Mouse (Mus musculus): ENCODE measurements at regions not wholly inside any gene's neighbourhood (a gene's known extent, or its start where the extent isn't known, plus 50 kb on each side); places are given as distances from the start of the nearest gene placed in this dataset.

DNA sequence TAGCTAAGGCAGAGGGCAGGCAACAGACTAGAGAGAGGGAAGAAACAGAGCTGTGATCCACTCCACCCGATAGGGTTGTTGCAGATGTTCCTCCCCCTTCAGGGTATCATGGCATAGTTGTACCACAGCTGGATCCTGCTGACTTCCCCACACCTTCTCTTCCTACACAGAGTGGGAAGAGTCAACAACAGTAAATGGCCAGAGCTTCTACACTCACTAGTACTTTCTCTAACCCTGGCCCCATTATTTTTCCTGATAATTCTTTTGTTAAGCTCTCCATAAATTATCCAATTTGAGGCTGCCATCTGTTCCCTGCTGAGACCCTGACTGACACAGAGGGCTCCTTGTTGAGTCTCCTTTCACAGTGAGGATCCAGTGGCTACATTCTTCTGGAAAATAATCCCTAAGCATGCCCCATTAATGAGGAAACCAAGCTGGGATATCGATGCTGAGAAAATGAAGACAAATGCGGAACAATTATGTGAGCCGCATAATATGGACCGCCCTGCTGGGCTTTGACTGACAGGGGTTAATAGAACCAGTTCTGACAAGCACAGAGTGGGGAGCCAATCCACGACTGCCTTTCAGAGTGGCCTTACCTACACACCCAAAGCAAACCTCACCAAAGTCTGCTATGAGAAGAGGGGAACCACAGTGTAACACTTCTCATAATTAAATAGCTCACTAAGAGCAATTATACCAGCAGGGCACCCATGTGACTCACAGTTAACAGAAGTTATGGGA, 537.7 kb upstream of the Jmjd1c start:
- Histone ChIP-seq H3K27me3 (replicated peaks) (no peaks in the 10 kb centered on the region), H3K9me3 (no peaks in the 10 kb centered on the region), H3K4me2 (no peak overlapping the region), H3K4me1 (no peaks in the 10 kb centered on the region), H3K36me3 (no peaks in the 10 kb centered on the region), H3K27ac (no peak overlapping the region), H3K4me3 (replicated peaks) (no peak overlapping the region), H3K9ac (no peak overlapping the region)
- WGBS = 70% methylated on average over 6 of the region's 6 CpGs
- ATAC-seq (ENCODE audit: insufficient read depth, low FRiP score, low read depth) = no peak

DNA sequence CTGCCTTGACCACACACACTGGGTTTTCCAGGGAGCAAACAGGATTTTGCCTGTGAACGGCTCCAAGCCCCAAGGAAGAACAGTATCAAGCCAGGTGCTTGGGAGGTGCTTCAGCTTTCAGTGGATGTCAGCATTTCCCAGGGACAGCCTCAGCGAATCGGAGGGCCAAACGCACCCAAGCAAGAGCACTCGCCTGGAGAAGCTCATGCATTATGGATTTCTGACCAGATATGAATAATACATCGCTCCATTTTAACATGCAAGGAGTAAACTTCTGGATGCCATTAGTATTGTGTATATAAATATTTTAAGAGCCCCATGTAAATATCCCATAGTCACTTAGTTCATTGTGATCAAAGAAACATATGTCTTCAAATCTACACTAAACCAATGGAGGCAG, 530.6 kb upstream of the Jmjd1c start:
- Histone ChIP-seq H3K27ac (no peak overlapping the region), H3K4me3 (replicated peaks) (no peak overlapping the region), H3K4me1 (no peaks in the 10 kb centered on the region), H3K27me3 (replicated peaks) (no peaks in the 10 kb centered on the region), H3K9ac (no peak overlapping the region), H3K36me3 (no peaks in the 10 kb centered on the region), H3K4me2 (no peak overlapping the region), H3K9me3 (no peaks in the 10 kb centered on the region)
- 82% methylated on average over 6 of the region's 6 CpGs for WGBS
- no peak for ATAC-seq (ENCODE audit: insufficient read depth, low FRiP score, low read depth)

DNA sequence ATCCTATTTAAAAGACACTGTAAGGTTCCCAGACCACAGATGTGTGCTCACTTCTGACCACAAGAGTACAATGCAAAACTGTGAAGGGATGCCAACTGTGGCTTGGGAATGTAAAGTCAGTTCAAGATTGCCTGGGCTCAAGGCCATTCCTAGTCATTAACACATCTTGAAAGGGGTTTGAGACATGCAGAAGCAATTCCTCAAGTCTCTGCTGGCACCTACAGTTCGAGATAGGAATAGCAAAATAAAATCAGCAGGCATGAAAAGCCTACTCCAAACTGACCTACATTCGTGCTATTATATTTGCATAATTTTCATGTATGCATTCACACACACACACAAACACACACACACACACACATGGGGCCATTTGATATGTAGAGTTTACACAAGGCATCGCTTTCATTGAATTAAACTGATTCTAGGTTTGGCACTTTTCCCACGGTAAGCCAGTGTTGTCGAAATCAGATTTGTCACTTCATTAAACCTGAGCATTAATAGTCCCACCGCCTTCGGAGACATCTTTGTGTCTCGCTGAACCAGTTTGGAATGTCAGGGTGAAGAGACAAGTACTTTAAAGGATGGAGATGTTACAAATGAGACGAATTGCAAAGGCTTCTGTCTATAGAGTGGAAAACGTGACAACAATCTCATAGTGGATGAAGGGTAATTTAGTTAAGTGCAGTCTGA, 520.9 kb upstream of the Jmjd1c start:
- no peak overlapping the region for H3K9ac ChIP-seq
- ATAC-seq (ENCODE audit: insufficient read depth, low FRiP score, low read depth) = no peak
- no peaks in the 10 kb centered on the region for H3K27me3 ChIP-seq (replicated peaks)
- H3K4me3 ChIP-seq (replicated peaks) = no peak overlapping the region
- no peaks in the 10 kb centered on the region for H3K36me3 ChIP-seq
- no peak overlapping the region for H3K4me2 ChIP-seq
- no peak overlapping the region for H3K27ac ChIP-seq
- no peaks in the 10 kb centered on the region for H3K4me1 ChIP-seq
- H3K9me3 ChIP-seq = no peaks in the 10 kb centered on the region
- WGBS = 47% methylated on average over 10 of the region's 10 CpGs

DNA sequence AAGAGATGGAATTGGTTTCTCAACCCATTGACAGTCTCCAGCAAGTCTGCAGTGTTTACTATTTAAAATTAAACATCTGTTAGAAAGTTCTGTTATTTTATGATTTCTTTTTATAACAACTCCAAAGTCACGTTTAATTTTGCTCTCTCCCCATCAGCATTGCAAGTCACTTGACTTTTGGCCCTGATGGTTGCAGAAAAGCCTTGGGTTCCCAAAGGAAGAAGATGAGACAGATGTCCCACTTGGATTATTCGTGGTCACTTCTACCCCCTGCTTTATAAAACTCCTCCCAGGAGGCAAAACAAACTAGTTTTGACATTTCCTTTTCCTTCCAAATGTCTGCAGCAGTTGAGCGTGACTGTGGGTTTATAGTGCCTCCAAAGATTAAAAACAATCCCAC, 502.9 kb upstream of the Jmjd1c start:
- no peak overlapping the region for H3K27ac ChIP-seq
- H3K9me3 ChIP-seq = no peaks in the 10 kb centered on the region
- no peak overlapping the region for H3K4me2 ChIP-seq
- H3K4me3 ChIP-seq (replicated peaks) = no peak overlapping the region
- no peak overlapping the region for H3K9ac ChIP-seq
- no peak for ATAC-seq (ENCODE audit: insufficient read depth, low FRiP score, low read depth)
- WGBS = 39% methylated on average over 3 of the region's 3 CpGs
- H3K36me3 ChIP-seq = no peaks in the 10 kb centered on the region
- no peaks in the 10 kb centered on the region for H3K27me3 ChIP-seq (replicated peaks)
- no peaks in the 10 kb centered on the region for H3K4me1 ChIP-seq

DNA sequence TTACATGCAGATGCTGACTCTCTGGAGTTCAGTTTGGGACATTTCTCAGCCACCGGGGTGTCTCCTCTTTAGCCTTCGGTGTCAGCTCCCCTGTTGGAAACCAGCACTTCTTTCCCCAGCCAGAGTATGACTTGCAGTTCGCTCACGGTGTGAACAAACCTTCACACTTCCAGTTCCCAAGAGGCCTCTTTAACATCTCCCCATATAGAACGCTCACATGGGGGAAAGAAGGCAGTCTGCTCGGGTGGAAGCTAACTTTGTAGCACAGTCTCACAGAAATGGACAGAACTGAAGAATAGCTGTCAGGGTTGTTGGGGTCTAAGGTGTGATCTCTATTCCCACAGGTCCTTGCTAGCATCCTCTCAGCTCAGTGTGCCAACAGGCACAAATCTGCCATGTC, 502.4 kb upstream of the Jmjd1c start:
- Histone ChIP-seq H3K4me2 (no peak overlapping the region), H3K9me3 (no peaks in the 10 kb centered on the region), H3K27ac (peak overlapping the region; percentile 26; the same call in 1 of the 2 replicates), H3K27me3 (replicated peaks) (no peaks in the 10 kb centered on the region), H3K36me3 (no peaks in the 10 kb centered on the region), H3K4me3 (replicated peaks) (no peak overlapping the region), H3K9ac (no peak overlapping the region), H3K4me1 (no peaks in the 10 kb centered on the region)
- ATAC-seq (ENCODE audit: insufficient read depth, low FRiP score, low read depth) = no peak
- WGBS = 50% methylated on average over 6 of the region's 6 CpGs

DNA sequence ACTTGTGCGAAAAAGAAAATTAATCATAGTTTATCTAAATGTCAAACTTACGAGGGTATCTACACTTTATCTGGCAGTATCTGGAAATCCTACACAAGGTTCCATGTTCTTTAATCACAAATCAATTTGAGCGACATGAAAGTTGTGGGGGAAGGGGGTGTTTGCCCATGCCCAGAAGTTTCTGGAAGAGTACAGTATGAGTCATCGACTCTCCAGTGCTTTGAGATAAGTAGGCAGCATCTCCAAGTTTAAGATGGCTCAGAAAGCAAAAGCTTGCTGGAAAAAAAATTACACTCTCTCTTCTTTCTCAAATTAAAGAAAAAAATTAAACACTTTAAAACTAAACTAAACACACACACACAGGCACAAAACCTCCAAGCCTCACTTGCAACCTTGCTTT, 498.0 kb upstream of the Jmjd1c start:
- H3K27ac ChIP-seq = no peak overlapping the region
- H3K4me1 ChIP-seq = no peaks in the 10 kb centered on the region
- no peaks in the 10 kb centered on the region for H3K27me3 ChIP-seq (replicated peaks)
- no peaks in the 10 kb centered on the region for H3K36me3 ChIP-seq
- H3K4me2 ChIP-seq = no peak overlapping the region
- H3K4me3 ChIP-seq (replicated peaks) = no peak overlapping the region
- no peak for ATAC-seq (ENCODE audit: insufficient read depth, low FRiP score, low read depth)
- no peaks in the 10 kb centered on the region for H3K9me3 ChIP-seq
- no peak overlapping the region for H3K9ac ChIP-seq
- WGBS = 55% methylated on average over 4 of the region's 4 CpGs

DNA sequence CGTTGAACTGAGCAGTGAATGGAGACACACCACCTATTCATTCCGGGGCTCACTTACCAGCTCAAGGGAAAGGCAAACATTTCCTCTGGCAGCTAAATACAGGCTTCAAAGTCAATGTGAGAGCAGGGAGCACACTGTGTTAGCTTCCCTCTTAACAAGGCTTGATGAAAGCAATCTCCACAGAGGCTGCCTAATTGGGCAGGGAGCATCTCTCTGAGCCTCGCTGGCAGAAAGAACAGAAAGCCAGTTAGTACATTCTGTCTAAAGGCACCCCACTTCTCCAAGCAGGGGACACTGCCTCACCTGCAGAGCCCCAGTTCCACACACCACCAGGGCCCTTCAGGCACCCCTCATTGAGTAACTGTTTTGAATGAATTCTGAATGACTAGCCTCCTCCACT, 488.8 kb upstream of the Jmjd1c start:
- no peak overlapping the region for H3K4me3 ChIP-seq (replicated peaks)
- no peak overlapping the region for H3K4me2 ChIP-seq
- H3K4me1 ChIP-seq = no peaks in the 10 kb centered on the region
- H3K9ac ChIP-seq = no peak overlapping the region
- no peaks in the 10 kb centered on the region for H3K9me3 ChIP-seq
- H3K36me3 ChIP-seq = no peaks in the 10 kb centered on the region
- ATAC-seq (ENCODE audit: insufficient read depth, low FRiP score, low read depth) = no peak
- no peaks in the 10 kb centered on the region for H3K27me3 ChIP-seq (replicated peaks)
- WGBS = 46% methylated on average over 3 of the region's 3 CpGs
- H3K27ac ChIP-seq = no peak overlapping the region

DNA sequence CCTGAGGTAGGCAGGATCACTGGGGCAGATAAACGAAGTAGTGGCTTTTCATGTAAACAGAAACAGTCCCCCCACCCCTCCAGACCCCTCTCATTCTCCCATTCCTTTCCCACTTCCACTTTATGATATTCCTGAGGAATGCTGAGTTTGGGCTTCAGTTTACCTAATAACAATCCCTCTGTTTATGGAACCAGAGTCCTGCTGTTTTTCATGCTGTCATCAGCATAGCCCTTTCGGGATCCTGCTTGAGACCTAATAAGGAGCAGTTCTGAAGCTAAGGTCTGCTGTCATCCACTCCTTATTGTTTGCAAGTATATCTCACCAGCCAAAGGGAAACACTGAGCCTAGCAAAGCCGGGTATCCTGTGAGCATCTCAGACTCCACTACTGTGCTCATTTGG, 479.6 kb upstream of the Jmjd1c start:
- Histone ChIP-seq H3K4me3 (replicated peaks) (no peak overlapping the region), H3K4me2 (no peak overlapping the region), H3K27ac (no peak overlapping the region; the same call in 1 of the 2 replicates), H3K36me3 (no peaks in the 10 kb centered on the region), H3K9me3 (no peaks in the 10 kb centered on the region), H3K4me1 (no peaks in the 10 kb centered on the region), H3K9ac (no peak overlapping the region), H3K27me3 (replicated peaks) (no peaks in the 10 kb centered on the region)
- peak; percentile 58; the same call in 1 of the 2 replicates for ATAC-seq (ENCODE audit: insufficient read depth, low FRiP score, low read depth)
- 21% methylated on average over 3 of the region's 3 CpGs for WGBS

DNA sequence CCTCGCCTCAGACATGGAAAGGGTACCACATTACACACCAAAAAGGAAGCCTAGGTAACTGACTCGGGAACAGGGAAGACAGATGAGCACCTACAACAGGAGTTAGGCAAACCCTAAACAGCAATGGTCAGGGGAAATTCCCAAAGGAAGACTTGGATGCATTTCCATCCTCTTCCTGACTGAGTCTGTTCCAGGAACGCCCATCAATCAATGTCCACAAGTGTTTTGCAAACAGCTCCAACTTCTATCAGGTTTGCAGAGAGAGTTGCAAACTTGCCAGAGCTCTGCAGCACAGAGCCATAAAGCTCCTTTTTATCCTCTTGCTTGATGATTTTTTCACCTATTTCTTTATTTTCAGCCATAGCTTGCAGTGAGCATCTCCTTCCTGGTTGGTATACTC, 464.9 kb upstream of the Jmjd1c start:
- Histone ChIP-seq H3K36me3 (no peaks in the 10 kb centered on the region), H3K27me3 (replicated peaks) (no peaks in the 10 kb centered on the region), H3K4me3 (replicated peaks) (no peak overlapping the region), H3K27ac (no peak overlapping the region), H3K9me3 (no peaks in the 10 kb centered on the region), H3K4me1 (no peaks in the 10 kb centered on the region), H3K9ac (no peak overlapping the region), H3K4me2 (no peak overlapping the region)
- WGBS = 48% methylated on average over 3 of the region's 3 CpGs
- ATAC-seq (ENCODE audit: insufficient read depth, low FRiP score, low read depth) = no peak

DNA sequence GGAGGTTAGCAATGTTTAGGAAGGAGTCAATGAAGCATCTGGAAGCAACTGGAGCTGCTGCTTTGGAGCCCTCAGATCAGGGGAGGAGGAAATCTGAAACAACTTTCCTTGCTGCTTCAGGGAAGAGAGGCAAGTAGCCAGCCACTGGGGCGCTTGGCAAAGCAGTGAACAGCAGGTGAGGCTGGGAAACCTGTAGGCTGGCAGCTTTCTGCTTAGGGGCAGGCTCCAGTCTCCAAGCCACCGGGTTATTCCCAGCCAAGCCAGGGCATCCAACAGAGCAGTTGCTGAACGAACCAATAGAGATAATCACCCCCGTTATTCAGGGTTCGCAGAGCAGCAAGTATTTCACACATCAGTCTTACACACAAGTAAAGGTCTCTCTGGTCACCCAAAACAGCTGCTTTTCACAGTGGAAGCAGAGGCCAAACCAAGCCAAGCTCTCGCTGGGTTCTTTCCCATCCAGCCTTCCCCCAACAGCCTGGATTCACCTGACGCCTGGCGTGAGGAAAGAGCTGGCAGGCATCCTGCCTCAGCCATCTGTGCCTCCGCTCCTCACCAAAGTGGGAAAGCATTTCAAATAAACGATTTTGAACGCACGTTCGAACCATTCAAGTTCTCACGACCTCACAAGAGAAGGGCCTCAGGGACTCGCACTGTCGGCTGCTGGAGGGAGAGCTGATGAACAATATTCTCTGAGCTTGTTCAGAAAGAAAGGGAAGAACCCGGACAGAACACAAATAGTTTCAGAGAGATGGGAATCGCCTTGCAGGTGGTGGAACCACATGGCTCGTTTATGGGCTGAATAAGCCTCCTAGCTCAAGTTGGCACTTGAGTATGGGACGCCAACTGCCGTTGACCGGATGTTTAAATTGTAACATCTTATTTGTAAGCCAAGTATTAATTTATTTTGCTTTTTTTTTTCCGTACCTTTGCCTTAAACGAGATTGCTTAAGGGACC, 454.8 kb upstream of the Jmjd1c start:
- Histone ChIP-seq H3K36me3 (no peaks in the 10 kb centered on the region), H3K27me3 (replicated peaks) (no peaks in the 10 kb centered on the region), H3K9ac (no peak overlapping the region), H3K4me3 (replicated peaks) (no peak overlapping the region), H3K4me1 (no peaks in the 10 kb centered on the region), H3K9me3 (no peaks in the 10 kb centered on the region), H3K4me2 (no peak overlapping the region), H3K27ac (no peak overlapping the region)
- ATAC-seq (ENCODE audit: insufficient read depth, low FRiP score, low read depth) = no peak
- WGBS = 74% methylated on average over 24 of the region's 24 CpGs

DNA sequence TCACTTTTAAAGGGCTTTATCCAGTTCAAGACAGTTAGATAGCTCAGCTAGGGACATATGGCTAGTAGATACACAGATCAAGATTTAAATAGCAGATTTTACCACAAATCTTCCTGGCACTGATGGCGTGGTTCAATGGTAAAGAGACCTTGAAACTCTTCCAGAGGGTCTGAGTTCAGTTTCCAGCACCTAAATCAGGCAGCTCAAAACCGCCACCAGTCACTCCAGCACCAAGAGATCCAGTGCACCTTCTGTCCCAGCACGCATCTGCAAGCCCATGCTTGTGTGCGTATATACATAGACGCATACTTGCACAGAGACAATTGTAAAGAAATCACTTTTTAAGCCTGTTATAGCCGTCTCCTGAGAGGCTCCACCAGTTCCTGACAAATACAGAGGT, 454.0 kb upstream of the Jmjd1c start:
- H3K27ac ChIP-seq = no peak overlapping the region
- H3K4me3 ChIP-seq (replicated peaks) = no peak overlapping the region
- WGBS = 89% methylated on average over 6 of the region's 6 CpGs
- no peak overlapping the region for H3K4me2 ChIP-seq
- H3K36me3 ChIP-seq = no peaks in the 10 kb centered on the region
- H3K27me3 ChIP-seq (replicated peaks) = no peaks in the 10 kb centered on the region
- H3K9ac ChIP-seq = no peak overlapping the region
- H3K9me3 ChIP-seq = no peaks in the 10 kb centered on the region
- no peaks in the 10 kb centered on the region for H3K4me1 ChIP-seq
- no peak for ATAC-seq (ENCODE audit: insufficient read depth, low FRiP score, low read depth)

DNA sequence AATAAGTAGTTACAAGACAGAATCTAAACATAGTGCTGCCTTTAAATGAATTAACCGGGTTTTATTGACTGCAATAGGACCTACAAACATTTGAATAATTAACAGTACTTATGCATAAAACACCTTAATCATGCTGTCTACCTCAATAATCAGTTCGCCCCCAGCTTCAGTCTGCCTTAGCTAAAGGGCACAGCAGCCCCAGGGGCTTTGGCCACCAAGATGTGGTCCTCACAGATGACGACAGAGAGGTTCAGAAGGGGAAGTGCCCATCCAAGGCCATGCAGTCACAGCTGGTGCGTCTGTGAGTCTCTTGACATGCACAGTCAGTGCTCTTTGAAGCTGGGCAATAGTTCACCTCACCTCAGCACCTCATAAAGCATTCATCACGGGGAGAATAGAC, 452.8 kb upstream of the Jmjd1c start:
- 76% methylated on average over 5 of the region's 5 CpGs for whole genome bisulfite sequencing
- Histone ChIP-seq H3K9me3 (no peaks in the 10 kb centered on the region), H3K27ac (no peak overlapping the region), H3K4me3 (replicated peaks) (no peak overlapping the region), H3K27me3 (replicated peaks) (no peaks in the 10 kb centered on the region), H3K9ac (no peak overlapping the region), H3K36me3 (no peaks in the 10 kb centered on the region), H3K4me2 (no peak overlapping the region), H3K4me1 (no peaks in the 10 kb centered on the region)
- ATAC-seq (ENCODE audit: insufficient read depth, low FRiP score, low read depth) = no peak
